Mouse (Mus musculus): ENCODE results near the gene Gm38119. TPM values are rescaled to one million over a fixed set of nuclear protein-coding genes. Genes with fewer than 3 reads are reported as not detected.

Gene Gm38119
- not detected in 2 replicates for total RNA-seq (2014; fragmentation: Nextera tagmentation)
- total RNA-seq (2017), result not detected in 2 replicates

GRCm38 (mm10) chr3:92738996-92739395 lies at the start of gene Gm38119:
TSS of gene Gm38119 (minus strand) at chr3:92739096.
- no peak for ATAC-seq (replicated peaks; ENCODE audit: low FRiP score, low TSS enrichment, poor library complexity, severe bottlenecking)

- ATAC-seq (replicated peaks; ENCODE audit: low FRiP score, low TSS enrichment, poor library complexity, severe bottlenecking), result no peak
These were observed 39.9 kb upstream of the Gm38119 start, which contains the start of gene Lce1i for GRCm38 (mm10) chr3:92778799-92779198. TSS of gene Lce1i (minus strand) at chr3:92778899.

GRCm38 (mm10) chr3:92771573-92771972 lies 32.7 kb upstream of the Gm38119 start:
- no peak for ATAC-seq (replicated peaks; ENCODE audit: low FRiP score, low TSS enrichment, poor library complexity, severe bottlenecking)

DNA sequence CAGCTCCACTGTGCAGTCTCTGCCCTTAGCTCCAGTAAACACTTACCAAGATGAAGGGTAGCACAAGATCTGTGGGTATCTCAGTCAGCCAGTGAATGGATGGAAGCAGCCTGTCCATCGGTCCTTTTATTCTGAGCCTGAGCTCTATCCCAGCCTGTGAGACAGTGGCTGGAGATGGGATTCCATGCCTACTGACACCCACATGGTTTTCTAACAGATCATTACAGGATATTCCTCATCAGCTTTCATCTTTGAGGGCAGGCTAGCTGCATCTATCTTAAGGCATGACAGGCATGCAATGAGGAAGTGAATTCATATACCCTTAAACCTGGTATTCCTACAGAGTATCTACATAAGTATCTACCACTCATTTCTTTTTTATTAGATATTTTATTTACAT lies 26.1 kb upstream of the Gm38119 start, which contains the start of gene Lce1h:
Gene Lce1h, minus strand, starts transcription at position 101 of the 400 bp plus-strand sequence.
- no peak for ATAC-seq (replicated peaks; ENCODE audit: low FRiP score, low TSS enrichment, poor library complexity, severe bottlenecking)

- no peak for ATAC-seq (replicated peaks; ENCODE audit: low FRiP score, low TSS enrichment, poor library complexity, severe bottlenecking)
These were observed 14.3 kb upstream of the Gm38119 start for GRCm38 (mm10) chr3:92753197-92753596.

DNA sequence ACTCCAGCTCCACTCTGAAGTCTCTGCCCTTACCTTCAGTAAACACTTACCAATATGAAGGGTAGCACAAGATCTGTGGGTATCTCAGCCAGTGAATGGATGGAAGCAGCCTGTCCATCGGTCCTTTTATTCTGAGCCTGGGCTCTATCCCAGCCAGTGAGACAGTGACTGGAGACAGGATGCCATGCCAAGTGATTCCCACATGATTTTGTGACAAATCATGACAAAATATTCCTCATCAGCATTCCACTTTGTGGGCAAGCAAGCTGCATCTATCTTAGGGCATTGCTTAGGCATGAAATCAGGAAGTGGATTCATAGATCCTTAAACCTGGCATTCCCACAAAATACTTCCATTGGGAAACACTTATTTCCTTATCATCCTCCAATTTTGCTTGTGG lies 13.3 kb upstream of the Gm38119 start, which contains the start of gene Lce1g:
Gene Lce1g, minus strand, starts transcription at position 101 of the 400 bp plus-strand sequence.
- ATAC-seq (replicated peaks; ENCODE audit: low FRiP score, low TSS enrichment, poor library complexity, severe bottlenecking), result no peak

DNA sequence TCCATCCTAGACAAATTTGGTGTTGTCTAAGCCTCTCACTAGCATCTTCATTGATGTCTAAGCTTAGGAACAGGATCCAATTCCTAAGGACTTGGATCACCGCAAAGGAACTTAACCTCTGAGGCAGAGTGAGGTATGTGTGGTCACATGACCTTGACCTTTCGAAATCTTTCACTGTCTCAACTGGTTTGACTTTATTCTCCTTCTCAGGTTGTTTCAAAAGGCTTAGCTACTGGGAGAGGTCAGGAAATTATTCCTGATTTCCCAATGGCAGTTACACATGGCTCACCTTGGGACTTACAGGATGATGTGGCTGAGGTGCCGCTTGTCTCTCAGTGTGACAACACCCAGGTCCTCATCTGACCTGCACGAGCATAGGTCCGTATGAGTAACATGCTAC lies 16.3 kb downstream of the Gm38119 start:
- ATAC-seq (replicated peaks; ENCODE audit: low FRiP score, low TSS enrichment, poor library complexity, severe bottlenecking), result no peak

- no peak for ATAC-seq (replicated peaks; ENCODE audit: low FRiP score, low TSS enrichment, poor library complexity, severe bottlenecking)
These were observed 18.6 kb downstream of the Gm38119 start, which contains the start of gene Lce1f for GRCm38 (mm10) chr3:92720250-92720649. TSS of gene Lce1f (minus strand) at chr3:92720350.

- no peak for ATAC-seq (replicated peaks; ENCODE audit: low FRiP score, low TSS enrichment, poor library complexity, severe bottlenecking)
These were observed 23.8 kb downstream of the Gm38119 start for GRCm38 (mm10) chr3:92715122-92715521.

GRCm38 (mm10) chr3:92708974-92709373 lies 29.9 kb downstream of the Gm38119 start, which contains the start of gene Lce1e:
TSS of gene Lce1e (minus strand) at chr3:92709074.
- no peak for ATAC-seq (replicated peaks; ENCODE audit: low FRiP score, low TSS enrichment, poor library complexity, severe bottlenecking)

- ATAC-seq (replicated peaks; ENCODE audit: low FRiP score, low TSS enrichment, poor library complexity, severe bottlenecking), result no peak
These were observed 44.3 kb downstream of the Gm38119 start for GRCm38 (mm10) chr3:92694613-92695012.

DNA sequence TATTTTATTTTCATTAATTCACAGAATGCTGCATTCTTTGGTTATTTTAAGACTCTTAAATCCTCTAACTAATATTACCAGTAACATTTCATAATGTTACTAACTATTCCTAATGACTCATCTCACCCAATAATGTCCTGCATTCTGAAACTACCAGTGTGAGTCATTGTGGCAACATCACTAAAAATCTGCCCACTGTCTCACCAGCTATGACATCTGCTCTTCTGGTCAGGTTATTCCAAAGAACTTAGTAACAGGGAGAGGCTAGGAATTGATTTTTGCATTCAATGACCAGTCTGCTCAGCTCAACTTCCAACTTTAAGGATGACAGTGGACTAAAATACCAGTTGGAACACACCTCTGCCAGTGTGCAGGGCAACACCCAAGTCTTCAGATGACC lies 47.2 kb downstream of the Gm38119 start:
- ATAC-seq (replicated peaks; ENCODE audit: low FRiP score, low TSS enrichment, poor library complexity, severe bottlenecking), result no peak

- ATAC-seq (replicated peaks; ENCODE audit: low FRiP score, low TSS enrichment, poor library complexity, severe bottlenecking), result peak; percentile 63; the same call in 1 of the 2 replicates
These were observed 49.7 kb downstream of the Gm38119 start for GRCm38 (mm10) chr3:92689154-92689553.

Other genes starting within 250 kb of the Gm38119 start
- gene Sprr4, start 238.6 kb downstream of the Gm38119 start, total RNA-seq (2014; fragmentation: Nextera tagmentation), result not detected in 2 replicates
- gene Sprr4, start 238.6 kb downstream of the Gm38119 start, total RNA-seq (2017), result not detected in 2 replicates
- not detected in 2 replicates for gene 2310046K23Rik, start 204.6 kb downstream of the Gm38119 start, total RNA-seq (2014; fragmentation: Nextera tagmentation)
- gene 2310046K23Rik, start 204.6 kb downstream of the Gm38119 start, total RNA-seq (2017), result not detected in 2 replicates
- gene Ivl, start 165.4 kb downstream of the Gm38119 start, total RNA-seq (2014; fragmentation: Nextera tagmentation), result not detected in 2 replicates
- gene Ivl, start 165.4 kb downstream of the Gm38119 start, total RNA-seq (2017), result not detected in 2 replicates
- not detected in 2 replicates for gene Smcp, start 150.1 kb downstream of the Gm38119 start, total RNA-seq (2014; fragmentation: Nextera tagmentation)
- gene Smcp, start 150.1 kb downstream of the Gm38119 start, total RNA-seq (2017), result not detected in 2 replicates
- not detected in 2 replicates for gene 2210017I01Rik, start 131.6 kb downstream of the Gm38119 start, total RNA-seq (2014; fragmentation: Nextera tagmentation)
- not detected in 2 replicates for gene 2210017I01Rik, start 131.6 kb downstream of the Gm38119 start, total RNA-seq (2017)
- not detected in 2 replicates for gene Lce6a, start 117.4 kb downstream of the Gm38119 start, total RNA-seq (2014; fragmentation: Nextera tagmentation)
- gene Lce6a, start 117.4 kb downstream of the Gm38119 start, total RNA-seq (2017), result not detected in 2 replicates
- gene Lce1a1, start 90.8 kb downstream of the Gm38119 start, total RNA-seq (2014; fragmentation: Nextera tagmentation), result not detected in 2 replicates
- gene Lce1a1, start 90.8 kb downstream of the Gm38119 start, total RNA-seq (2017), result not detected in 2 replicates
- not detected in 2 replicates for gene Lce1b, start 82.2 kb downstream of the Gm38119 start, total RNA-seq (2014; fragmentation: Nextera tagmentation)
- not detected in 2 replicates for gene Lce1b, start 82.2 kb downstream of the Gm38119 start, total RNA-seq (2017)
- not detected in 2 replicates for gene Lce1a2, start 68.8 kb downstream of the Gm38119 start, total RNA-seq (2014; fragmentation: Nextera tagmentation)
- not detected in 2 replicates for gene Lce1a2, start 68.8 kb downstream of the Gm38119 start, total RNA-seq (2017)
- gene Lce1c, start 59.8 kb downstream of the Gm38119 start, total RNA-seq (2014; fragmentation: Nextera tagmentation), result not detected in 2 replicates
- not detected in 2 replicates for gene Lce1c, start 59.8 kb downstream of the Gm38119 start, total RNA-seq (2017)
- gene Lce1d, start 51.9 kb downstream of the Gm38119 start, total RNA-seq (2014; fragmentation: Nextera tagmentation), result not detected in 2 replicates
- gene Lce1d, start 51.9 kb downstream of the Gm38119 start, total RNA-seq (2017), result not detected in 2 replicates
- not detected in 2 replicates for gene Lce1e, start 30.0 kb downstream of the Gm38119 start, total RNA-seq (2014; fragmentation: Nextera tagmentation)
- gene Lce1e, start 30.0 kb downstream of the Gm38119 start, total RNA-seq (2017), result not detected in 2 replicates
- gene Lce1f, start 18.7 kb downstream of the Gm38119 start, total RNA-seq (2014; fragmentation: Nextera tagmentation), result not detected in 2 replicates
- not detected in 2 replicates for gene Lce1f, start 18.7 kb downstream of the Gm38119 start, total RNA-seq (2017)
- not detected in 2 replicates for gene Lce1g, start 13.2 kb upstream of the Gm38119 start, total RNA-seq (2014; fragmentation: Nextera tagmentation)
- not detected in 2 replicates for gene Lce1g, start 13.2 kb upstream of the Gm38119 start, total RNA-seq (2017)
- not detected in 2 replicates for gene Lce1h, start 26.0 kb upstream of the Gm38119 start, total RNA-seq (2014; fragmentation: Nextera tagmentation)
- not detected in 2 replicates for gene Lce1h, start 26.0 kb upstream of the Gm38119 start, total RNA-seq (2017)
- not detected in 2 replicates for gene Lce1i, start 39.8 kb upstream of the Gm38119 start, total RNA-seq (2014; fragmentation: Nextera tagmentation)
- not detected in 2 replicates for gene Lce1i, start 39.8 kb upstream of the Gm38119 start, total RNA-seq (2017)
- gene Lce1j, start 51.4 kb upstream of the Gm38119 start, total RNA-seq (2014; fragmentation: Nextera tagmentation), result not detected in 2 replicates
- not detected in 2 replicates for gene Lce1j, start 51.4 kb upstream of the Gm38119 start, total RNA-seq (2017)
- not detected in 2 replicates for gene Lce1k, start 68.8 kb upstream of the Gm38119 start, total RNA-seq (2014; fragmentation: Nextera tagmentation)
- not detected in 2 replicates for gene Lce1k, start 68.8 kb upstream of the Gm38119 start, total RNA-seq (2017)
- not detected in 2 replicates for gene Kprp, start 88.2 kb upstream of the Gm38119 start, total RNA-seq (2014; fragmentation: Nextera tagmentation)
- not detected in 2 replicates for gene Kprp, start 88.2 kb upstream of the Gm38119 start, total RNA-seq (2017)
- not detected in 2 replicates for gene Lce1l, start 112.2 kb upstream of the Gm38119 start, total RNA-seq (2014; fragmentation: Nextera tagmentation)
- not detected in 2 replicates for gene Lce1l, start 112.2 kb upstream of the Gm38119 start, total RNA-seq (2017)
- gene 2310050C09Rik, start 131.1 kb upstream of the Gm38119 start, total RNA-seq (2014; fragmentation: Nextera tagmentation), result not detected in 2 replicates
- not detected in 2 replicates for gene 2310050C09Rik, start 131.1 kb upstream of the Gm38119 start, total RNA-seq (2017)
- not detected in 2 replicates for gene Lce3a, start 187.1 kb upstream of the Gm38119 start, total RNA-seq (2014; fragmentation: Nextera tagmentation)
- not detected in 2 replicates for gene Lce3a, start 187.1 kb upstream of the Gm38119 start, total RNA-seq (2017)
- gene Lce3b, start 193.9 kb upstream of the Gm38119 start, total RNA-seq (2014; fragmentation: Nextera tagmentation), result not detected in 2 replicates
- gene Lce3b, start 193.9 kb upstream of the Gm38119 start, total RNA-seq (2017), result not detected in 2 replicates
- gene Lce3c, start 205.4 kb upstream of the Gm38119 start, total RNA-seq (2014; fragmentation: Nextera tagmentation), result not detected in 2 replicates
- not detected in 2 replicates for gene Lce3c, start 205.4 kb upstream of the Gm38119 start, total RNA-seq (2017)
- not detected in 2 replicates for gene Lce3d, start 218.3 kb upstream of the Gm38119 start, total RNA-seq (2014; fragmentation: Nextera tagmentation)
- gene Lce3d, start 218.3 kb upstream of the Gm38119 start, total RNA-seq (2017), result not detected in 2 replicates
- not detected in 2 replicates for gene Lce3e, start 228.0 kb upstream of the Gm38119 start, total RNA-seq (2014; fragmentation: Nextera tagmentation)
- gene Lce3e, start 228.0 kb upstream of the Gm38119 start, total RNA-seq (2017), result not detected in 2 replicates

Measured in megakaryocyte-erythroid progenitor cell, adult 5-6 weeks (primary cell).